Mouse (Mus musculus) kidney, adult 10 weeks (tissue): ENCODE results near the gene Map4k2. TPM values are rescaled to one million over a fixed set of nuclear protein-coding genes. Genes with fewer than 3 reads are reported as not detected.

Experiments
- polyA plus RNA-seq: library from polyadenylated mRNA; stranded (reverse); fragments of 350-450 nt; fragmentation: Illumina TruSeq; extraction: RNeasy Lipid Tissue Mini Kit (QIAGEN cat#74804); gene quantifications from one replicate; pipeline ENCODE4 v1.2.3, GENCODE M21; 2014; ENCODE audit warnings: low read depth, low replicate concordance

The Map4k2 gene
- polyA plus RNA-seq, result 5.5 TPM

DNA sequence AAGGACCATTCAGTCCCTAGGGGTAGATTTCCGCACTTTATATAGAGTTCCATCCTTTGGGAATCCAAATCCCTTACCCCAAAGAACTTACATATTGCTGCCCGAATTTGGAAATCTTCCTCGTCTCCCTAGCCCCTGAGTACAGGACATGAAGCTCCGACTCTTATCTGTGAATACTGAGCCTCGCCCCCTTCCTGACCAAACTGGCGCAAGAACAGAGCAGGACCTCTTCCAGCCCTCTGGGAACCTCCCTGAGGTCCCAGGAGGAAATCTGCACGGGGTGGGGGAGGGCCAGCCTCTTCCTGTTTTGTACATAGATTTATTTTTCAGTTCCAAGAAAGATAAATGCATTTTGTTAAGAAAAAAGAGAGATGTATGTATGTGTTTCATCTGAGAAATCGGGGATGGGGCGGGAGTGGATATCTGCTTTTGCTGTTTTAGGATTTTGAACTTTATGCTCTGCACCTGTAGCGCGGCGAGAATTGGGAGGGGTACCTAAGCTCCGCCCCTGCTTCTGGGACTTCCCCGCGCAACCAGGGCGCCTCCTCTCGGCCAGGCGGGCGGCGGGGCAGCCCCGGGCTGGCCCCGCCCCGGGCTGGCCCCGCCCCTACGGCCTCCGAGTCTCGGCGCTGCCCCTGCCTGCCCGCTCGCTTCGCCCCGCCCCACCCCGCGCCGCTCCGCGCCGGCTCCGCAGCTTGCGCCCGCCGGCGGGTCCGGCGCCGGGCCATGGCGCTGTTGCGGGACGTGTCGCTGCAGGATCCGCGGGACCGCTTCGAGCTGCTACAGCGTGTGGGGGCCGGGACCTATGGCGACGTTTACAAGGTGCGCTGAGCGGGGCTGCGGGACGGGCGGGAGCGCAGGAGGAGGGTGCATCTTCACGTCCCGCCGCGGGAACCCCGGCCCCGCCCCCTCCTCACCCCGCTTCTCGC is at the start of gene Map4k2:
Gene Map4k2, plus strand, starts transcription at position 612 of the 929 bp plus-strand sequence.

DNA sequence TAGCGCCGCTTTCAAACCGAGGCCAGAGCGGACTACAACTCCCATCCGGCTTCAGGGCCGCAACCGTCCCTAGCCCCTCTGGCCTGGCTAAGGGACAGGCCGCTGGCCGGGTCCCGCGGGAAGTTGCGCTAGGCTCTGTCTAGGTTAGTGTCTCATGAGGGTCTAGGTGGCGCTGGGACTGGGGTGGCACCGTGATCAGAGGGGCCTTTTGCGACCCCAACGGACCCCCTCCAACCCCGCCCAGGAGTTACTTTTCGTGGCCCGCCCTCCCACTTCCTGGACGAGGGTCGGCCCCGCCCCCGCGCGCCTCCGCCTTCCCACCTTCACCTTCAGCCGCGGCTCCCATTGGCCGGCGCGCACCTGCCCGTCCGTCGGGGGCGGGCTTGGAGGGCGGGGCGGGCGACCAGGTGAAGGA is 34.8 kb upstream of the Map4k2 start, which contains the start of gene Cdc42bpg:
Gene Cdc42bpg, plus strand, starts transcription at position 320 of the 415 bp plus-strand sequence.

DNA sequence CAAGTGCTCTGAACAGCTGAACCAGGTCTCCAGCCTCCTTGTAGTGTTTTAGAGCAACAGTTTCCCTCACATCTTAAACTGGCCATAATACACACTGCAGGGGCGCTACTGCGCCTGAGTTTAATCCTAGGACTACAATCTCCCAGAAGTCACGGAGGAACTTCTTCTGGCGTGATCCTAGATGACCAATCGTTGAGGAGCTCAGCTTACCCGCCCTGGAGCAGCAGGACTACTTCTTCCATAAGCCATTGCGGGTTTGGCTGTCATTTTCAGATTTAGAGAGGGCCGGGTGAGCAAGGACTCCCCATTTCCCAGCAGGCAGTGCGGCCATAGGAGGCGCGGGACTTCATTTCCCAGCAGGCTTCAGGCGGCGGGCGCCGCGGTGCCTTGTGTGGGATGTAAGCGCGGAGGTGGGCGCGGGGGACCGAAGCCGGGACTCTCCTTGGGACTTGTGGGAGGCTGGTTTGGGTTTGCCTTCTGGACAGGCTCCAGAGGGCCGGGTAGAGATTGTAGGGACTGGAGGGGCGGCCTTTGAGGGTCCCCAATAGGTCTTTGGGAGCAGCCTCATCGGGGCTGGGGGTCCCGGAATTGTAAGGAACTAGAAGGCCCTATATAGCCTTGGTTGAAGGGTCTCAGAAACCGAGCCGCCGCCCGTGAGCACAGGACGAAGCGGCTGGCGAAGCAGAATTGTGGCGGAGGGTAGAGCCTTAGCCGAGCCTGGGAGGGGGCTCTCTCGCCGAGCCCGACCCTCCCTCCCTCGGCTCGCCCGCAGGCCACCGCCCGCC is 6.1 kb upstream of the Map4k2 start, which contains the start of gene Men1:
Gene Men1, plus strand, starts transcription at position 307 of the 785 bp plus-strand sequence.

GRCm38 (mm10) chr19:6363411-6364240 is 22.7 kb downstream of the Map4k2 start, which contains the start of gene Sf1:
Gene Sf1, plus strand, starts transcription at chr19:6363690.

GRCm38 (mm10) chr19:6384128-6384527 is 43.2 kb downstream of the Map4k2 start, which contains the start of gene Pygm:
Gene Pygm, plus strand, starts transcription at chr19:6384399.

GRCm38 (mm10) chr19:6399285-6400095 is 58.6 kb downstream of the Map4k2 start, which contains the start of gene Rasgrp2:
Gene Rasgrp2, plus strand, starts transcription at chr19:6399340.

Other genes with a start within 250 kb of the Map4k2 start
- gene AC131692.1, start 246.7 kb upstream of the Map4k2 start, polyA plus RNA-seq, result not detected
- gene Naaladl1, start 235.4 kb upstream of the Map4k2 start, polyA plus RNA-seq, result not detected
- not detected for gene Sac3d1, start 222.5 kb upstream of the Map4k2 start, polyA plus RNA-seq
- 3.0 TPM for gene Snx15, start 212.8 kb upstream of the Map4k2 start, polyA plus RNA-seq
- gene Batf2, start 200.2 kb upstream of the Map4k2 start, polyA plus RNA-seq, result not detected
- gene Arl2, start 199.6 kb upstream of the Map4k2 start, polyA plus RNA-seq, result 0.49 TPM
- gene Majin, start 156.7 kb upstream of the Map4k2 start, polyA plus RNA-seq, result not detected
- not detected for gene Gpha2, start 114.8 kb upstream of the Map4k2 start, polyA plus RNA-seq
- gene Ppp2r5b, start 105.3 kb upstream of the Map4k2 start, polyA plus RNA-seq, result 0.57 TPM
- not detected for gene Atg2a, start 99.5 kb upstream of the Map4k2 start, polyA plus RNA-seq
- 15.1 TPM for gene Ehd1, start 64.4 kb upstream of the Map4k2 start, polyA plus RNA-seq
- 3.2 TPM for gene Cdc42bpg, start 34.7 kb upstream of the Map4k2 start, polyA plus RNA-seq
- 4.2 TPM for gene Men1, start 6.2 kb upstream of the Map4k2 start, polyA plus RNA-seq
- gene Sf1, start 22.6 kb downstream of the Map4k2 start, polyA plus RNA-seq, result 77.9 TPM
- gene Pygm, start 43.3 kb downstream of the Map4k2 start, polyA plus RNA-seq, result 4.2 TPM
- gene Rasgrp2, start 58.2 kb downstream of the Map4k2 start, polyA plus RNA-seq, result 3.5 TPM
- gene Nrxn2, start 77.6 kb downstream of the Map4k2 start, polyA plus RNA-seq, result not detected
- gene Slc22a12, start 201.9 kb downstream of the Map4k2 start, polyA plus RNA-seq, result 48.4 TPM